Mouse (Mus musculus) bone marrow macrophage, adult 2 months (primary cell): ENCODE results near the gene 9630041A04Rik. TPM values are rescaled to one million over a fixed set of nuclear protein-coding genes. Genes with fewer than 3 reads are reported as not detected.

Experiments
- H3K27ac ChIP-seq: 2 replicates; pipeline ENCODE4 v1.5.1; 2012; ENCODE audit warnings: low read depth, low read length; ENCODE audit not compliant: insufficient read depth
- H3K4me1 ChIP-seq: 2 replicates; pipeline ENCODE4 v1.6.1; 2012; ENCODE audit warnings: low read length; ENCODE audit not compliant: control insufficient read depth, insufficient read depth
- H3K4me3 ChIP-seq: 2 replicates; pipeline ENCODE4 v1.5.1; 2012; ENCODE audit warnings: mild to moderate bottlenecking, low read length, moderate library complexity; ENCODE audit not compliant: insufficient read depth
- CTCF ChIP-seq: IDR thresholded peaks from 2 replicates; pipeline ENCODE4 v1.5.1; 2012; ENCODE audit warnings: low read depth, mild to moderate bottlenecking, low read length, moderate library complexity
- POLR2A ChIP-seq: IDR thresholded peaks from 2 replicates; pipeline ENCODE4 v1.6.1; 2012; ENCODE audit warnings: mild to moderate bottlenecking, low read depth, low read length, borderline replicate concordance
- polyA plus RNA-seq: library from polyadenylated mRNA; stranded (reverse); fragments of >200 nt; gene quantifications from 2 replicates; pipeline ENCODE4 v1.2.4, GENCODE M21; 2012; ENCODE audit not compliant: missing spikeins, insufficient read depth, insufficient read length

Gene 9630041A04Rik
- polyA plus RNA-seq, 1 experiment: not detected

- TF ChIP-seq POLR2A (no peak), CTCF (no peak)
- Histone ChIP-seq H3K27ac (no peak overlapping the region), H3K4me3 (no peak overlapping the region), H3K4me1 (no peaks in the 10 kb centered on the region)
Measured at GRCm38 (mm10) chr9:101918771-101919170, 57.1 kb downstream of the 9630041A04Rik start.

- Histone ChIP-seq H3K4me1 (no peaks in the 10 kb centered on the region), H3K4me3 (no peak overlapping the region), H3K27ac (no peak overlapping the region)
- no peak for TF ChIP-seq POLR2A
- TF ChIP-seq CTCF: no peak
Measured at GRCm38 (mm10) chr9:101919324-101919723, 57.7 kb downstream of the 9630041A04Rik start.

GRCm38 (mm10) chr9:101922846-101923245, 61.2 kb downstream of the 9630041A04Rik start:
- TF ChIP-seq CTCF (no peak), POLR2A (no peak)
- no peaks in the 10 kb centered on the region for H3K4me1 ChIP-seq
- H3K4me3 ChIP-seq: no peak overlapping the region
- no peak overlapping the region for H3K27ac ChIP-seq

GRCm38 (mm10) chr9:101924829-101925228, 63.2 kb downstream of the 9630041A04Rik start:
- Histone ChIP-seq H3K4me3 (no peak overlapping the region), H3K27ac (no peak overlapping the region), H3K4me1 (no peaks in the 10 kb centered on the region)
- TF ChIP-seq CTCF (no peak), POLR2A (no peak)

- Histone ChIP-seq H3K4me3 (no peak overlapping the region), H3K27ac (no peak overlapping the region), H3K4me1 (no peaks in the 10 kb centered on the region)
- TF ChIP-seq CTCF: no peak
- no peak for TF ChIP-seq POLR2A
Measured at GRCm38 (mm10) chr9:101933946-101934573, 72.4 kb downstream of the 9630041A04Rik start.

- no peak overlapping the region for H3K27ac ChIP-seq
- no peaks in the 10 kb centered on the region for H3K4me1 ChIP-seq
- TF ChIP-seq POLR2A (no peak), CTCF (no peak)
- no peak overlapping the region for H3K4me3 ChIP-seq
Measured at GRCm38 (mm10) chr9:101934887-101935286, 73.2 kb downstream of the 9630041A04Rik start.

GRCm38 (mm10) chr9:101938066-101938465, 76.4 kb downstream of the 9630041A04Rik start:
- no peak overlapping the region for H3K4me3 ChIP-seq
- no peak for TF ChIP-seq CTCF
- H3K4me1 ChIP-seq: no peaks in the 10 kb centered on the region
- H3K27ac ChIP-seq: no peak overlapping the region

- no peak overlapping the region for H3K27ac ChIP-seq
- TF ChIP-seq CTCF (no peak), POLR2A (no peak)
- no peak overlapping the region for H3K4me3 ChIP-seq
- no peaks in the 10 kb centered on the region for H3K4me1 ChIP-seq
Measured at GRCm38 (mm10) chr9:101939006-101939405, 77.4 kb downstream of the 9630041A04Rik start.

GRCm38 (mm10) chr9:101940182-101940581, 78.5 kb downstream of the 9630041A04Rik start:
- Histone ChIP-seq H3K27ac (no peak overlapping the region), H3K4me1 (no peaks in the 10 kb centered on the region), H3K4me3 (no peak overlapping the region)
- TF ChIP-seq POLR2A (no peak), CTCF (no peak)

GRCm38 (mm10) chr9:101942058-101942669, 80.5 kb downstream of the 9630041A04Rik start:
- Histone ChIP-seq H3K4me1 (no peaks in the 10 kb centered on the region), H3K4me3 (no peak overlapping the region), H3K27ac (no peak overlapping the region)
- TF ChIP-seq POLR2A (no peak), CTCF (no peak)

GRCm38 (mm10) chr9:101945326-101945725, 83.7 kb downstream of the 9630041A04Rik start:
- TF ChIP-seq POLR2A: no peak
- no peak for TF ChIP-seq CTCF
- H3K27ac ChIP-seq: no peak overlapping the region
- H3K4me3 ChIP-seq: no peak overlapping the region
- H3K4me1 ChIP-seq: no peaks in the 10 kb centered on the region
